ENCODE assay signal across 24 mouse cellular contexts in genomic region chr3:47469860-47470259, GRCm38 (mm10).
"Had no signal": no experiment of that assay in that cellular context is flagged by ENCODE, and none has a peak within 500 bp of the region (broad histone marks: within the 10 kb centered on the region; RNA-seq: fewer than 3 reads in every experiment).

No protein-coding gene starts in this region.

- H3K27ac ChIP-seq: liver, embryonic 13.5 days; liver, embryonic 15.5 days; lung, embryonic 15.5 days; macrophage; midbrain, embryonic 10.5 days; midbrain, embryonic 12.5 days; neural tube, embryonic 13.5 days; neural tube, embryonic 15.5 days had no signal

- ATAC-seq: liver, postnatal 0 days; midbrain, embryonic 16.5 days had no signal

- H3K27me3 ChIP-seq: liver, embryonic 13.5 days; liver, embryonic 15.5 days; lung, embryonic 15.5 days; megakaryocyte, embryonic 14.5 days; midbrain, embryonic 12.5 days; neural tube, embryonic 13.5 days; neural tube, embryonic 15.5 days had no signal

- DNase-seq: liver; liver, embryonic 13.5 days; liver, postnatal 0 days; lung, postnatal 36 days; midbrain, embryonic 14.5 days; retina, postnatal 1 day; right cerebral cortex, adult 18-20 months; right cerebral cortex, postnatal 25 days; right cerebral cortex, postnatal 4 days; spleen, adult 18-20 months; thymus, adult 18-20 months; thymus, postnatal 14 days; thymus, postnatal 36 days had no signal

- H3K4me1 ChIP-seq: liver, embryonic 13.5 days; liver, embryonic 15.5 days; lung, embryonic 15.5 days; megakaryocyte, embryonic 14.5 days; midbrain, embryonic 10.5 days; midbrain, embryonic 12.5 days; neural tube, embryonic 13.5 days; neural tube, embryonic 15.5 days had no signal

- H3K9me3 ChIP-seq: liver, embryonic 13.5 days; liver, embryonic 15.5 days; lung, embryonic 15.5 days; megakaryocyte, embryonic 14.5 days; midbrain, embryonic 10.5 days; midbrain, embryonic 12.5 days; neural tube, embryonic 13.5 days; neural tube, embryonic 15.5 days had no signal

- H3K9ac ChIP-seq: liver, embryonic 13.5 days; liver, embryonic 15.5 days; liver, postnatal 0 days; lung, embryonic 15.5 days; midbrain, embryonic 12.5 days; neural tube, embryonic 13.5 days; neural tube, embryonic 15.5 days had no signal

- H3K4me3 ChIP-seq: liver, embryonic 13.5 days; liver, embryonic 15.5 days; lung, embryonic 15.5 days; megakaryocyte, embryonic 14.5 days; midbrain, embryonic 10.5 days; midbrain, embryonic 12.5 days; myocyte; neural tube, embryonic 13.5 days; neural tube, embryonic 15.5 days had no signal

- H3K36me3 ChIP-seq: liver, embryonic 13.5 days; liver, embryonic 15.5 days; lung, embryonic 15.5 days; midbrain, embryonic 10.5 days; midbrain, embryonic 12.5 days; neural tube, embryonic 13.5 days; neural tube, embryonic 15.5 days had no signal

- H3K4me2 ChIP-seq: liver, embryonic 11.5 days; liver, embryonic 13.5 days; liver, embryonic 15.5 days; lung, embryonic 15.5 days; midbrain, embryonic 12.5 days; neural tube, embryonic 13.5 days; neural tube, embryonic 15.5 days had no signal
